Mouse (Mus musculus): ENCODE results near the gene Abhd16a.

Gene Abhd16a

DNA sequence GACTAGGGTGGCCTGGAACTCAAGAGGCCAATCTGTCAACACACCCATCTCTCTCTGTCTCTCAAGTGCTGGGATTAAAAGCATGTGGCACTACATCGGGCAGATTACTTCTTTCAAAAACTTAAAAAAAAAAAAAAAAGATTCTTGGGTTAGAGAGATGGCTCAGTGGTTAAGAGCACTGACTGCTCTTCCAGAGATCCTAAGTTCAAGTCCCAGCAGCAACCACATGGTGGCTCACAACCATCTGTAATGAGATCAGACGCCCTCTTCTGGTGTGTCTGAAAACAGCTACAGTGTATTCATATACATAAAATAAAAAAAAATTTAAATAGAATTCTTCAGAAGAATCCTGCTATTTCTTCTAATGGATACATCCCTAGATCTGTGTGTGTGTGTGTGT, 912 bp upstream of the Abhd16a start:
- DNase-seq: no peak

DNA sequence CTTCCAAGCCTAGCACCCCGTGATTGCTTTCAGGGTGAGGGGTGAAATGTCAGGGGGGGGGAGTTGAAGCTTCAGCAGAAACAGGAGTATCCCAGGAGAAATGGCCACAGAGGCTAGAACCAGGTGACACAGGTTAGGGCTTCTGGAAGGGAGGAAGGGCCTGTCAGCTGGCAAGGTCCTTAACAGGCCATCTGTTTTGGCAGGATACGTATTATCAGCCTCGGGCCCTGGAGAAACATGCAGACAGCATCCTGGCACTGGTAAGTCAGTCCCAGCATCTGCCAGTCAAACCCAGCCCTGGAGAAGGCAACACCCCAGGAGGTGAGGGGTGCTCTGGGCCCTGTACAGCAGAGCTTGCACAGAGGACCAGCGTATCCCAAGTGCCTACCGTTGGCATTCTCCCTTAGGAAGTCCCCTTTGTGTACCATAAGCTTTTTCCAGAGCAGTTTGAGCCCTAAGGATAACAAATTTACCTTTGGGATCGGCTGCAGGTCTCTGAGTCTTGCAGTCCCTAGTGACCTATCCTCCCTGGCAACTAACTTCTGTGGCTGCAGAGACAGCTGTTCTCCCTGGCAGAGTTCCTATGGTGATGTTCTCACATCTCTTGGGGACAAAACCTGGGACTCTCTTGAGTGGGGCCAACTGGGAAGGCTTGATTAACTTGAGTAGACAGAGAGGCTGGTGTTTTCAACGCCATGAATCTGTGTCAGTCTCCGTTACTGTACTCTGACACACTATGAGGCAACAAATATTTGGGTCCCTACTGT, 1.3 kb downstream of the Abhd16a start:
- DNase-seq: no peak

- DNase-seq: no peak
Observed at GRCm38 (mm10) chr17:35092403-35093198, 3.5 kb downstream of the Abhd16a start.

DNA sequence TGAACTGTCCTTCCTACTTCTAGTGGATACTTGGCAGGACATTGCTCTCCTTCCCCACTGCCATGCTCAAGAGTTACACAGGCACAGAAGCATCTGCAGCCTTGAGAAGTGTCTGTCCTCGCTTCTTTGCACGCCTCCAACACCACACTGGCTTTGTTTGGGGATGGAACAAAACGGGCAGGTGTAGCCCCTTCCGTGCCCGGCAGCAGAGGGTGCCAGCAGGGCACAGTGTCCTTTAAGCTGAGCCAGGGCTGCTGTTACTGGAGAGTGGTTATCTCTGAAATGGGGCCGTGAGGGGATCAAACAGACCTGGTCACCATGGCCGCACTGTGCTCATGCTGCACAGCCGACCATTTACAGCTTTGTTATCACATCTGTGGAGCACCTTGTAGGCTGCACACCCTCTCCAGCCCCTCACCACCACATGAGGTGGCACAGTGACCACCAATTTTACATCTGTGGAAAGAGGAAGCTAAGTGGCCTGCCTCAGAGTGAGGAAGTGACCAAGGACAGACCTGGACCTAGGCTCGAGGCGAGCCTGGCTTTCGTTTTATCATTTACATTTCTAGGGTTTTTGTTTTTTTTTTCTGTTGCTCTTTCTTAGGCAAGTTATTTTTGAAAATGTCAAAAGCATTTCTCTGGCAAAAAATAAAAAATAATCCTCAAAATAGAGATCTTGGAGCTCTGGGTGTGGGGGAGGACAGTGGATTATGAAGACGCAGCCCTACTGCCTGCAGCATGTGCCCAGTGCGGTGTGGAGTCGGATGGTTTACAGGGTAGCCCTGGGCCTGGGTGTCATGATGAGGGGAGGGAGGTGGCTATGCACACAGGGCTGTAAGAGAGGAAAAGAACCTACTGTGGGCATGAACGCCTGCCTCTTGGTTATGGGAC, 5.7 kb downstream of the Abhd16a start:
- DNase-seq: no peak

- DNase-seq: no peak
Observed at GRCm38 (mm10) chr17:35096597-35096996, 7.5 kb downstream of the Abhd16a start.

- DNase-seq: no peak
Observed at GRCm38 (mm10) chr17:35097164-35097655, 8.1 kb downstream of the Abhd16a start.

GRCm38 (mm10) chr17:35100196-35100765, 11.2 kb downstream of the Abhd16a start:
- DNase-seq: peak; percentile 49

- DNase-seq: no peak
Observed at GRCm38 (mm10) chr17:35101161-35101560, 12.1 kb downstream of the Abhd16a start.

DNA sequence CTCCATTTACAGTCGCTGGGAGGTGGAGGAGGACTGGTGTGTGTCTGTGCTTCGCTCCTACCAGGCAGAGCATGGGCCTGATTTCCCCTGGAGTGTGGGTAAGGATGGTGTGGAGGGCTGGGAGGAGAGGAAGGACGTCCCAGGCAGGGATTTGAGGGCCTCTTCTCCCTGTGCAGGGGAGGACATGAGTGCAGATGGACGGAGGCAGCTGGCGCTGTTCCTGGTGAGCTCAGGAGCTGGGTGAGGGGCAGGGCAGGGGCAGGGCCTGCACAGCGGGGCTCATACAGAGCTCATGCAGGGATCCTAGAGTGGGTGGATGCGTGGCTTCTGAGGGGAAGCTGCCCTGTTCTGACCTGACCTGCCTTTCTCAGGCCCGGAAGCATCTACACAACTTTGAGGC, 13.2 kb downstream of the Abhd16a start:
- DNase-seq: no peak

DNA sequence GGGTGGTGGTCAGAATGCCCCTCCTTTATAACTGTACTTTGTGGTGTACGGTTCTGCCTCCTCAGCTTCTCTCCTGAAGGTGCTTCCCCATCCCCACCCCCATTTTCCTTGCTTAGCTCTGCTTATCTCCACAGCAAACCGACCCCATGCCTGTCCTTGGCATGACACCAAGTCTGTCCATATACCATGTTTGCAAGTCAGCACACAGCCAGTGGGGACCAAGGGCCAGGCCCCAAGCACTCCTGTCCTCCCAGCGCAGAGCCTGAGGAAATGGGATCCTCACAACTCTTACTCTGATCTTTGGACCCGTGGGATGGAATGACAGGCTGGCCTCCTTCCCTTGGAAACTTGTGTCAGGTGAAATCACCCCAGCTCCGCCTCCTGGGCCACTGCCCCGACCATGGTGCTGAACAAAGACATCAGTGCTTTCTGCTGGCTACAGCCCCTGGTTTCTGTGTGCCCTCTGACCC, 14.2 kb downstream of the Abhd16a start:
- DNase-seq: peak; percentile 85

DNA sequence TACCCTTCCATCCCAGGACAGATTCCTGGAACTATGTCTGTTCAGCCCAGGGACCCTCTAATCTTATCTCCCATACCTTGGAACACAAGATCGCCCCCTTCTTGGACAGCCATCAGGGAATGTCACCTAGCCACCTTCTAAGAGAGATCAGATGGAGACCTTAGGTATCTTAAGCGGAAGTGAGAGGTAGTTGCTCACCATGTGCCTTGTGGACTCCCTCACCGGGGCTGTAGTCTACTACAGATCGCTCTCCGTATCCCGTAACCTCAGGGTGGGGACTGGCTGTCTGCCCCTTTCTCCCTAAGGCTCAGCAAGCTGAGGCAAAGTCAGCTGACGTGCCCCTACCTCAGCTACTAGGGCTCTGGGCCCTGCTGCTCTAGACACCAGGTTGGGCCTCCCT, 15.0 kb downstream of the Abhd16a start:
- DNase-seq: no peak

- DNase-seq: no peak
Observed at GRCm38 (mm10) chr17:35104754-35105153, 15.7 kb downstream of the Abhd16a start.

GRCm38 (mm10) chr17:35105740-35106389, 16.8 kb downstream of the Abhd16a start:
- peak; percentile 46 for DNase-seq

GRCm38 (mm10) chr17:35106522-35106921, 17.5 kb downstream of the Abhd16a start:
- DNase-seq: no peak

DNA sequence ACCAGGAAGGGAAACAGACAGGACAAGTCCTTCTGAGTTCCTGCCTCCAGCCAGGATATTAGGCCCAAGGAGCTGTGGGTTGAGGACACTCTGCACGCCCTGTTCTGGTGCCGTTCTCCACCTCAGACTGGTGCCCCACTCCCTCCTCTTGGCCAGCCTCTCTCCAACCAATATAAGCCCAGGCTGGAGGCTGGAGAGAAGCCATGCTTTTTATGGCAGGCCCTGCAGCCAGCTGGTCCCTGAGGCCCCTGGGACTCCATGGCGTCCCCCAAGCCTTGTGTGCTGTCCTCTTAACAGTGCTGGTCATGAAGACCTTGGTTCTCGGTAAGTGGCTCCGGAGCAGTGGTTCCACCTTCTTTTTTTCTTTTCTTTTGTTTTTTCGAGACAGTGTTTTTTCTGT, 19.0 kb downstream of the Abhd16a start, which contains the start of gene Ly6g5c:
Gene Ly6g5c, plus strand, starts transcription at position 183 of the 400 bp plus-strand sequence.
- no peak for DNase-seq

DNA sequence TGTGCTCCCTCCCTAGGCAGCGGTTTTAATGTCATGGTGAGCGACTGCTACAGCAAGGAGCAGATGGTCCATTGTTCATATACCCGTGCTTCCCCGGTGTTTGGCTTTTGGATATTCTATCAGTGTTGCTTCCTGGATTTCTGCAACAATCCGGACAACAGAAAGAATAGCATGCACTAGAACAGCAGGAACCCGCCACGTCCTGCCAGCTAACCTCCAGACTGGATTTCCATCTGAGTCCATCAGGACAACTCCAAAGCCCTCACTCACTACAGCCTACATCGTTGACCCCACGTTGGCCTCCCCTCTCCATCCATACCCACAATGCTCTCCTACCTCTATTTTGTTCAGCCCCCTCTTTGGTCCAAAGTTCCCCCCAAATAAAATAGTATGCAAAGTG, 22.7 kb downstream of the Abhd16a start:
- no peak for DNase-seq

DNA sequence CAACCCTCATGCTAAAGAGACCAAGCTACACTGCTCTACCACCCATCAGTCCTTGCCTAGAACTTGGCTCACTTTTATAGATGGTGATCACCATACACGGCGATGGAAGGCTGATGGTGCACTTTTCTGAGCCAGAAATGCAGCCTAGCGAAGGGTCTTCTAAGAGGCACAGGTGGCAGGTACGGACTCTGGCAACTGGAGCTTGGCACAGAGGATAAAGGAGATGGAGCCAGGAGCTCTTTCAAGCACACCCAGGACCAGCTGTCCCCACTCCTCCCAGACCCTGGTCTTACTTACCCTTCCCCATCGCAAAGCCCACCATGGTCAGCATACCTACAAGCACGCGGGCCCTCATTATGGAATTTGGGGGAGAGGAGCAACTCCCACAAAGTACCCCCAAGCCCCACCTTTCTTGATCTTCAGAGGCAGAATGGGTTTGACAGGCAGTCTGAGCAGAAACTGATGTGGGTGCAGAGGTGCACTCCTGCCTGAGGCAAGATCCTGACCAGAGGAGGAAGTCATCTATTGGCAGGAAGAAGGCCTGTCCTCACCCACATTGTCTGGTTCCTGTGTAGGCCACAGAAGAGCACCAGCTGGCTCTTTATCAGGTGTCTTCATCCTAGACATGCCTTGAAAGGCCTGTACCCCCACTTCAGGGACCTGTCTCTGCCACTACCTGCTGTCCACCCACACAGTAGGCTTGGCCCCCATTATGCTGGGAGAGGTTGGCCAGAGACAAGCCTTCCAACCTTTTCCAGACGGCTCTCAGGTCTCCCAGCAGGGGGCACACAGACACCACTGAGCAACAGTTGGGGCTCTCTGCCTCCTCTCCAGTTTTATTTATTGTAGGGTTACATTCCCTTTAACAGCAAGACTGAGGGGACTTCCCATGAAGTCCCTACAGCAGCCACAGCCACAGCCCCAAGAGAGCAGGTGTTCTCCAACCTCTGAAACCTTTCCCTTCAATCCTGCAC, 26.3 kb downstream of the Abhd16a start, which contains the start of gene Ly6g5b:
Gene Ly6g5b, minus strand, starts transcription at position 383 of the 974 bp plus-strand sequence.
- no peak for DNase-seq

- no peak for DNase-seq
Observed at GRCm38 (mm10) chr17:35120745-35121142, 31.7 kb downstream of the Abhd16a start.

DNA sequence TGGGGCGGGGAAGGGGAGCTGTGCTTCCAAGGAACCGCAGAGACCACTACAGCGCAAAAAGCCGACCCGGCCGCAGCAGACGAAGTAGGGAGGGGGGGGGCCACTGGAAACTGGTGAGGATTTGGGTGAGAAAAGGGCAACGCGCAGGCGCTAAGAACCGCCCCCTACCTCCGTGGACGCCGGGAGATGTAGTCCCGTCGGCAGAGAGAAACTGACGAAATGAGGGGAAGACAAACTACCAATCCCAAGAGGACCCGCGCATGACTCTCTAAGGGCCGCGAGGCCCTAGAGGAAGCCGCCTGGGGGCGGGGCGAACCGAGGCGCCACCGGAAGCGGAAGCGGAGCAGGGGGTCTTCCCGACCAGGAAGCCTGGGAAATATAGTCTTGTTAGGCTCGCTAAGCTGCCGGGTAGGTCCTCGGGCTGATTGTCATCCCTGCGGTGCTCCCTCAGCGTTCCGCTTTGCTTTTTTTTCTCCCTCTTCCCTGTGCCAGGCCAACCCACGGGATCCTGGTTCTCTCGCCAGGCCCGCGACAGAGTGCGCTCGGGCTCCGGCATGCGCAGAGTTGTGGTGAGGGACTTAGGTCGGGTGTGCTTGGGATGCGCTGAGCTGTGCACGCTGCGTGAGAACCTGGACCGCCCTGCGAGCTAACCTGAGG, 32.2 kb downstream of the Abhd16a start, which contains the start of gene Gpank1:
Gene Gpank1, plus strand, starts transcription at position 313 of the 657 bp plus-strand sequence.
- DNase-seq: peak; percentile 99

DNA sequence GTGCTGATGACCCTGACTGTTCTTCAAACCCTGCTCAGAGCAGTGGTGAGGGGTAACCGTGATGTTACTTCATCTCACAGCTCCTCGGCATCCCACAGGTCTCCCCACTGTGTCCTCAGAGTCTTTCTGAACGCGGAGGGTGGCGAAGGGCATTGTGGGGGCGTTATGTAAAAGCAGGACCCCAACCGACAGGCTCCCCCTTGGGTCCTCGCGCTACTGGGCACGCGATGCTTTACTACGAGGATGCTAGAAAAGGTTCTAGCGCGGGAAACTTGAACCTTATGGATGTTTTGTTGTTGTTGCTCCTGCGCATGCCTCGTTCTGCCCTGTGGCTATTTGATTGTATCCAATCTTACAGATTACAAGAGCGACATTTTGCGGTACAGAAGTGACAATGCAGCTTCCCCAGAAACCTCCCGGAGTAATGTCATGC, 32.8 kb downstream of the Abhd16a start, which contains the start of gene Csnk2b:
Gene Csnk2b, minus strand, starts transcription at position 183 of the 433 bp plus-strand sequence.
- peak; percentile 59 for DNase-seq

Measured in kidney, adult 11 months (tissue).